Mouse (Mus musculus) embryo, embryonic 11 days (tissue): ENCODE results near the gene Atp2b2.
"Not testable (repeated sequence)": the region's sequence is repeated elsewhere in the genome, so short reads cannot be mapped to it uniquely, and the experiment has no call there.

Source experiments
- DNase-seq: peaks from one replicate; pipeline ENCODE4 v3.0.0-alpha.2; 2015

Gene Atp2b2

DNA sequence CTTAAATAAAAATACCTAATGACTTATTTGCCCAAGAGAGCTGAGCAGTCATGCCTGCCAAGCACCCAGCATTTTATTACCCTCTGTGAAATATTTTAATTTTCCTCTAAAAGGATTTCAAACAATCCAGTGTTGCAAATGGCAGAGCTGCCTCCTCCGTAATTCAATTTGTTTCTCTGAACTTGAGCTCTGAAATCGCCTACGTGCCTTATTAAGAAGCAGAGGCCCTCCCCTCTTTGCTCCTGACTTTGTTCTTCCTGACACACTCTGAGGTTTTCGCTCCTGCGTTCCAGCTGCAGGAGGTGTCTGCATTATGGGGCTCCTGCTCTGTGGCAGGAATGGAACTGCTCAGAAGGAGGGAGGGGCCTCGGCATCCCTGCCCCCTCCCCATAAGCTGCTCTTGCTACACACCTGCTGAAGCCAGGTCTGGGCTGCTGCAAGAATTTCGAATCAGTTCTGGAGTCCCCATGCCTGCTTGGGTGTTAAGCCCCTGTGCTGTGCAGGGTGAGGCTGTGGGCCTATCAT is 264.1 kb downstream of the Atp2b2 start:
- DNase-seq: no peak

DNA sequence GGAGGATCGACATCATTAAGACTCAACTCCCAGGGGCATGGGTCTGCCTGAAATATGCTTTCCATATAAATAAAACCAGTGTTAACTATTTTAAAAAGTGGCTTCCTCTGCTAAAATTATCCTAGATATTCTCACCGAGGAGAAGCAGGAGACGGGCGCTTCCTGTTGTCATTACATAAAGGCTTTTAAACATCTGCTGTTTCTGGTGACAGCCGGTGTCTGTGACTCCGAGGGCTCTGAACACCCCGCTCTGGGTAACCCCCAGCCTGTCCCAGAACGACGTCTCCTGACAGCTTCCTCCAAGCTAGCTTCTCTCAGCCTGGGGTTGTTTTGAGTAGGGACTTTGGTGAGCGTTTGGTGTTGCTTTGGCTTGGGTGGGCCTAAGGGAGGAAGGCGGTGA is 273.6 kb downstream of the Atp2b2 start:
- DNase-seq: no peak

- DNase-seq: peak; percentile 84
Measured at GRCm38 (mm10) chr6:113761644-113762043, 280.8 kb downstream of the Atp2b2 start.

DNA sequence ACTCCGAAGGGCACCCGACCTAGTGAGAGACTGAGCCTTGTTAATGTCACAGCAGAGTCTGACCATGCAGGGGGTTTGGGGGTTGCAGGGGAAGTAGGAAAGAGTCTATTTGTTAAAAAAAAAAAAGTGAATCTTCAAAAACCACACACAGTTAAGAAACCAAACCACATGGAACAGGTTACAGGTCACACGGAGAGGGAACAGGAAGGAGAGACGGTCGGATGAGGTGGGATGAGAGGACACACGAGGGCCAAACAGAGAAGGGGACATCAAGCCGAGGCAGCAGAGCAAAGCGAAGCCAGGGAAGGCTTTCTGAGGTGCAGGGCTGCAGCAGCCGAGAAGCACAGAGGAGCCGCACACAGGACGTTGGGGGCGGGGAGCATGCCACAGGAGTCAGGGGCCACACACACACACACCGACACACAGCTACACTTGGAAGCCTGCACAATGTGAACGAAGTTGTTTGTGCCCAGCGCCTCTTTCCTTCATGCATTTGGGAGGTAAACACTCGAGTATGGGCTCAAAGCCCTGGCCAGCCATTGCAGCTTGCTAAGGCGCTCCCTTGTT is 293.2 kb downstream of the Atp2b2 start:
- no peak for DNase-seq

GRCm38 (mm10) chr6:113748351-113748750 is 294.1 kb downstream of the Atp2b2 start:
- peak; percentile 23 for DNase-seq

GRCm38 (mm10) chr6:113747284-113747683 is 295.1 kb downstream of the Atp2b2 start:
- DNase-seq: no peak

GRCm38 (mm10) chr6:113745117-113745516 is 297.3 kb downstream of the Atp2b2 start:
- DNase-seq: no peak

- no peak for DNase-seq
Measured at GRCm38 (mm10) chr6:113743111-113743510, 299.3 kb downstream of the Atp2b2 start.

DNA sequence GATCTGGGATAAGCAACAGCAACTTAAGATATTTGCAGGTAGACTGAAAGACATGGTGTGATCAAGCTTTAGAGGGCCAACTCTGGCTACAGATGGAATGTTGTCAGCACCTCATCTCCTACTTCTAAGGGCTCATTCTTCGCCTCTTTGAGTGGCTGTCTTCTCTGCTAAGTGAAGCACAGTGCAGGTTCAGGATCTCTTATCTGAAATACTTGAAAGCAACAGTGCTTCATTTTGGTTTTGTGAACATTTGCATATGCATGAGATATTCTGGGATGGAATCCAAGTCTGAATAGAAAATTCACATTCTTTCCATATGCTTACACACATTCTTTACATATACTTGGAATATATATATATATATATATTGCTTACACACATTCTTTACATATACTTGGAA is 300.1 kb downstream of the Atp2b2 start:
- DNase-seq: no peak

DNA sequence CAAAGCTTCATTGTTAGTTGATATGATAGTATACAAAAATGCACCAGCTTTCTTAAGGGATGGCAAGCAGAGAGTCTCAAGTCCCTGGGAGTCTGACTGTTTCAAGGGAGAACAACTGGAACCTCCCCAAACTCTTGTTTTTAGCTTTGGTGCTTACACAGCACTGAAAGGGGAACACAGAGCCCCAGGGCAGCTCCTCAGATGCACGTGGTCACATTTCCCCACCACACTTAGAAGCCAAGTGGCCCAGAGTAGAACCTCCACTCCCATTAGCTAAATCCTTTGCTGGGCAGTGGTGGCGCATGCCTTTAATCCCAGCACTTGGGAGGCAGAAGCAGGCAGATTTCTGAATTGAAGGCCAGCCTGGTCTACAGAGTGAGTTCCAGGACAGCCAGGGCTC is 301.0 kb downstream of the Atp2b2 start:
- no peak for DNase-seq

DNA sequence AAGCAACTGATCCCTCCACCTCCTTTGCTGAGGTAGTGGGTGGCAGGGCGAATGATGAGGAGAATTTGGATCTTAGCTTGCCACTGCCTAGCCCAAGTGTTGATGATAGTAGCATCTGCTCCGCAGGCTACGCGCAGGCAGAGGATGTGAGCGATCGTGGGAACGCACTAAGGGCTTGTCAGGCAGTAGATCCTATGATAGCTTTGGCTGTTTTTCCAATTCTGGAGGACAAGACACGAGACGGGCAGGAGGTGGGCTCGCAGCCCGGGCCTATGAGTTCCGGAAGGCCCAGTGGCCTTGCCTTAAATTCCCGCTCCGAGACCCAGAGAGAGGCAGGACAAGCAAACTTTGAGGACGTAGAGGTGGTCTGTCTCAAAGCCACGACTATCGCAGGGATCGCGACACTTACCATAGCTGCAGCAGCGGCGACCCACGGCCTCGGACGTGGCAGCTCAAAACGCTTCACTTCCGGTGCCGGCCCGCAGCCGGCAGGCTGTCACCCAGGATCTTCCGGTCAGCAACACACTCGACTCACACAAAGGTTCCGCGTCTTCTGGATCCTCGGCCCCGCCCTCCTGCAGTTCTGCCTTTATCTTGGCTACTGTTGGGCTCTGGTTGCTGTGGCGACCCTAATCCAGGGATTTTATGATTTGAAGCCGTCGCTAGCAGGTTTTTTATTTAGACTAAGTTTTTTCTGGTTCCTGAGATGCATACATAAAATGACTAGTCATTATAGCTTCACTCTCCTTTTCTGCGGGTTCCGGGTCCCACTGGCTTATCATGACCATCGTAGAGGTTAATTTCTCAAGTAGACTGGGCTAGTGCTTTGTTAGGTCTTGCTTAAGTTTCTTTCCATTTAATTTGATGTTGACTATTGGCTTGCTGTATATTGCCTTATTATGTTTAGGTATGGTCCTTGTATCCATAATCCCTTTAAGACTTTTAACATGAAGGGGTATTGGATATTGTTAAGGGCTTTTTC is 301.9 kb downstream of the Atp2b2 start, which contains the start of gene Sec13:
TSS of gene Sec13 (minus strand) at position 508 of the 982 bp plus-strand sequence.
- peak; percentile 94 for DNase-seq

DNA sequence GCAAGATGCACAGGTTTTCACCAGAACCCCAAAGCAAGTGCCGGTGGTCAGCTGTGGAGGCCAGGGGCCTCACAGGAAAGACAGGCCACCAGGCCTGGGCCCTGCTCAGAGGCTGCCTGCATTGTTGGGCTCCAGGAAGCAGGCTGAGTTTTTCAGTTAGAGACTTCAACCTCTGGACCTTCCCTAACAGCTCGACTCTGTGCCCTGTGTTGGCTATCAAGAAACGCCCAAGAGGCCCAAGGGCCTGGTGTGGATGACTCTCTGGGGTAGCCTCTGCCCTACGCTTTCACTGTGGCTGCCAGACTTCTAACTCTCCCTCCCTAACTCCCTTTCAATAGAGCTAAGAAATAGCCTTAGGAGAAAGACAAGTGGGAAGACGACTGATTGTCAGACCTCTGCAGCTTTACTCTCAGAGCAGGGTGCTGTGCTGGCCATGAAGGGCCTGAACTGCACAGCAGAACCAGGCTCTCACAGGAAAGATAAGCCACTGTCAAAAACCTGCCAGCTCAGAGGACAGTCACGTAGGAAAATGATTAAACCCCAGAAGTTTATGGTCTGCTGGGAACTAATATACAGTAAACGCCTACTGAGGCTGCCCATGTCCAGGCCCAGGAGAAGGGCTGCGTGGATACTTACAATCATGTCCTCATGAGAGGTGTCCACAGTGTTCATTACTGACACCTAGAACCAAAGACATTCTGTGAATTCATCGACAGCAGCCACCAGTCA is 304.9 kb downstream of the Atp2b2 start:
- no peak for DNase-seq

- DNase-seq: no peak
Measured at GRCm38 (mm10) chr6:113731296-113731695, 311.1 kb downstream of the Atp2b2 start.

DNA sequence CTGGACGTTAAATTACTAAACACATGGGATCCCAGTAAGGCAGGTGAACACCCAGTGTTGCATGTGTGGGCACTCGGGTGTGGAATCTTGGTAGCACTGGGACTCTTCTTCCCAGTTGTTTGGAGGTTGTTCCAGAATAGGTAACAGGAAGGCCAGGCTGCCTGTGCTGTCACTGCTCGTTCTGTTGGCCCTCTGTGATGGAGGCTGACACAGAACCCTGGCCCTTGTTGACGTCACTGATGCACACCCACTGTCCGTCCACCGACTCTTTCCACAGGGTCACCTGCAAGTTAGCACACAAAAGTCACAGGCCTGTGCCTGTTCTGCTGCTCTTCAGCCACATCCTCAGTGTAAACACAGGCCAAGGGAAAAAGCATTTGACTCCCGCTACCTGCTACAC is 314.2 kb downstream of the Atp2b2 start:
- no peak for DNase-seq

- DNase-seq: no peak
Measured at GRCm38 (mm10) chr6:113721061-113721460, 321.4 kb downstream of the Atp2b2 start.

DNA sequence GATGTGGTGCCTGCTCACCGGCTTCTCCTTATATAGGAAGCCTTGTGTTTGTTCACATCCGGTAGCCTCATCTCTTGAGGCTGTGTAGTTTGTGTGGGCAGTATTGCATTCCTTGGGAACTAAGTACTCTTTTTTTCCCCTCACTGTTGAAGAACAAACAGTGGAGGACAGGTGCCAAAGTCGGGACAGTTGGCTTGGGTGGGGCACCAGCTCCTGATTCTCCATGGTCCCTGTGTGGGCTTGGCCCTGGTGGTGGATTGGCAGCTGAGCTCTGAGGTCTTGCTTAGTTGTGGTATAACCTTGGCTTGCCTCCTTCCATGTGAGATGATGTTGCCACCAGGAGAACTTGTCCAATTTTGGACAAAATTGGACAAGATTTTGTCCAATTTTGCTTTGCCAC is 322.5 kb downstream of the Atp2b2 start, which contains the start of gene Ghrl:
TSS of gene Ghrl (minus strand) at position 3 of the 400 bp plus-strand sequence.
- no peak for DNase-seq

GRCm38 (mm10) chr6:113717541-113717940 is 324.9 kb downstream of the Atp2b2 start:
- DNase-seq: no peak

GRCm38 (mm10) chr6:113714797-113715196 is 327.6 kb downstream of the Atp2b2 start:
- no peak for DNase-seq

GRCm38 (mm10) chr6:113714276-113714675 is 328.1 kb downstream of the Atp2b2 start:
- no peak for DNase-seq

DNA sequence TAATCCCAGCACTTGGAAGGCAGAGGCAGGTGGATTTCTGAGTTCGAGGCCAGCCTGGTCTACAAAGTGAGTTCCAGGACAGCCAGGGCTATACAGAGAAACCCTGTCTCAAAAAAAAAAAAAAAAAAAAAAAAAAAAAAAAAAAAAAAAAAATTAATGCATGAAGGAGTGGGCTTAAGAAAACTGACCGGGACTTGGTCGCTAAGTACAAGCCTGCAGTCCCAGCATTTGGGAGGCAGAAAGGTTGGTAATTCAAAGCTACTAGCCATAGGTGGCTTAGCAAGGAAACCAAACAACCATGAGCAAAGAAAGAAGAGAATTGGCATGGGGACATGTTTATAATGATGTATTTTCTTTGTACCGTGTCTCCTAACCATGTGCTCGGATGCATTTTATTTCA is 329.0 kb downstream of the Atp2b2 start:
- not testable (repeated sequence) for DNase-seq

DNA sequence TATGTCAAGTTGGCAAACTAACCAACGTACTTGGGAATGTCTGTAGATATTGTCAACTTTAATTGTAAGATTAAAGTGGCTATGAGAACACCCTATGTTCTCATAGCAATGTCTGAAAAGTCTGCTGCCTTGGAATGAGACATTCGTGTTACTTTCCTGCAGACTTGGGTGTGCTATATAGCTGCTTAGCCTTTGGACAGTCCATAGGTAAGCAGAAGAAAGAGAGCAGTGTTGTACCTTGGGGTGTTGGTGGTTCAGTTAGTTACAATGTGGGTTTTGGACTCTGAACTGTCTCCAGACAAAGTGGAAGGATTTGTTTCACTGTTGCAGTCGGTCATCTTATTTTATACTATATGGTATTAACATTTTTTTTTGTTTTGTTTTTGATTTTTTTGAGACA is 329.7 kb downstream of the Atp2b2 start:
- DNase-seq: no peak

- DNase-seq: peak; percentile 42
Measured at GRCm38 (mm10) chr6:113697222-113698205, 344.9 kb downstream of the Atp2b2 start.
